Mouse (Mus musculus) G1E (cell line): ENCODE data around the gene Prkca. TPM values are rescaled to one million over a fixed set of nuclear protein-coding genes. Genes with fewer than 3 reads are reported as not detected.

Experiments used
- ATAC-seq: 2 replicates; pipeline ENCODE4 v1.8.0; 2016; ENCODE audit warnings: mild to moderate bottlenecking; ENCODE audit not compliant: insufficient number of reproducible peaks, poor library complexity, low FRiP score, severe bottlenecking; ENCODE audit errors: extremely low read depth
- DNase-seq: peaks from one replicate; pipeline ENCODE4 v3.0.0; 2012; ENCODE audit warnings: low spot score
- H3K27me3 ChIP-seq: 2 replicates; pipeline ENCODE4 v1.6.1; 2012; ENCODE audit warnings: mild to moderate bottlenecking, low read length, inconsistent platforms; ENCODE audit not compliant: insufficient read depth
- H3K36me3 ChIP-seq: replicated peaks from 2 replicates; pipeline ENCODE3; 2012; ENCODE audit warnings: mild to moderate bottlenecking, inconsistent platforms
- H3K4me1 ChIP-seq: 2 replicates; pipeline ENCODE4 v1.6.1; 2012; ENCODE audit warnings: low read depth, low read length, inconsistent platforms, mixed read lengths; ENCODE audit not compliant: insufficient read depth
- H3K4me3 ChIP-seq: 2 replicates; pipeline ENCODE4 v1.5.1; 2012; ENCODE audit warnings: low read depth, mild to moderate bottlenecking, inconsistent platforms, low read length, moderate library complexity, mixed read lengths
- H3K9me3 ChIP-seq: replicated peaks from 2 replicates; pipeline ENCODE4 v1.6.1; 2012; ENCODE audit warnings: inconsistent platforms
- CTCF ChIP-seq: IDR thresholded peaks from 2 replicates; pipeline ENCODE4 v1.5.1; 2012; ENCODE audit warnings: low read depth, low read length, inconsistent platforms, mixed read lengths
- GATA1 ChIP-seq: IDR thresholded peaks from 2 replicates; pipeline ENCODE4 v1.6.1; 2012; ENCODE audit warnings: borderline replicate concordance, low read length, inconsistent platforms, mixed read lengths
- GATA2 ChIP-seq: IDR thresholded peaks from 2 replicates; pipeline ENCODE4 v1.6.1; 2012; ENCODE audit warnings: low read depth, low read length, inconsistent platforms, borderline replicate concordance
- POLR2AphosphoS5 ChIP-seq: IDR thresholded peaks from 2 replicates; pipeline ENCODE4 v1.6.1; 2012; ENCODE audit warnings: low read depth, low read length, inconsistent platforms; ENCODE audit not compliant: insufficient replicate concordance
- TAL1 ChIP-seq: conservative IDR thresholded peaks from 2 replicates; pipeline ENCODE4 v1.6.1; 2012; ENCODE audit warnings: low read depth, low read length, inconsistent platforms, mixed read lengths
- polyA plus RNA-seq: library from polyadenylated mRNA; stranded (reverse); fragments of >175 nt; gene quantifications from 2 replicates; pipeline ENCODE4 v1.2.3, GENCODE M21; 2012
- total RNA-seq, 2 experiments: library from RNA; stranded (forward) in 1 of 2; stranded (reverse) in 1 of 2; fragments of 200-1000 nt in 1 of 2; fragments of >200 nt in 1 of 2; fragmentation: Nextera tagmentation in 1 of 2; gene quantifications; 2 replicates each; pipeline ENCODE4 v1.2.3; 2014 to 2017

The Prkca gene
- total and polyA plus RNA-seq, 3 experiments: 0.11 TPM; not detected in 2

DNA sequence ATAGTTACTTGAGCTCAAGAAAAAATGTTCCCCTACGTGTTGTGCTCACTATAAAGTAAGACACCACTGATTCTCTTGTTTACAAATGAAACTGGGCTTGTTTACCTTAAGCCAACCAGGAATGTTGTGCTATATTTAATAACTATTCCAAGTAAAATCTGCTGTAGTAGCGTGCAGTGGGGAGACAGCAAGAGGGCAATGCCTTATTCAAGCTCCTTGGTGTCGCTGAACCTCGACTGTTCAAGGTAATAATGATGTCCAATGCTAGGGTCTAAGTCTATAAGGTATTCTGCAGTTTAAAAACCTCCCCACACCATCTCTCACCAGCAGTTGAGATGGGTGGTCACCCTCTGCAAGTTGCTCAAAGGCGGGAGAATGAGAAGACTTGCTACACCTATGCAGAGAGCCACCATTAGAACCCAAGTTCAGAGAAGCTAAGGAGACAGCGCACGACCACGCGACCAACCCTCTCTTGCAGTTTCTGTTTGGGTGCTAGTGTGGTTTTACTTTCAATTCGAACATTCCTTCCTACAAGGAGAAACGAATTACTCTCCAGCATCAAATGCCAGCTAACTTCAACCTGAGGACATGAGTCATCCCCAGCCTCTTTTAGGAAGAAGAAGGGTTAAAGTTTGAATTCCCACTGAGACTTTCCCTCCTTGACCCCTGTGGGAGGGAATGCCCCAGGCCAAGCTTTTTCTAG, 129.1 kb downstream of the Prkca start:
- ATAC-seq (no peak), DNase-seq (no peak)
- H3K9me3 ChIP-seq: peaks cover 24% of the 10 kb centered on the region
- H3K4me1 ChIP-seq: no peaks in the 10 kb centered on the region
- TF ChIP-seq CTCF: no peak
- TF ChIP-seq TAL1: no peak
- TF ChIP-seq POLR2AphosphoS5: no peak
- no peak for TF ChIP-seq GATA1
- no peak for TF ChIP-seq GATA2
- H3K4me3 ChIP-seq: no peak overlapping the region
- H3K36me3 ChIP-seq: no peaks in the 10 kb centered on the region
- peaks cover 4% of the 10 kb centered on the region; the same call in 1 of the 2 replicates for H3K27me3 ChIP-seq

DNA sequence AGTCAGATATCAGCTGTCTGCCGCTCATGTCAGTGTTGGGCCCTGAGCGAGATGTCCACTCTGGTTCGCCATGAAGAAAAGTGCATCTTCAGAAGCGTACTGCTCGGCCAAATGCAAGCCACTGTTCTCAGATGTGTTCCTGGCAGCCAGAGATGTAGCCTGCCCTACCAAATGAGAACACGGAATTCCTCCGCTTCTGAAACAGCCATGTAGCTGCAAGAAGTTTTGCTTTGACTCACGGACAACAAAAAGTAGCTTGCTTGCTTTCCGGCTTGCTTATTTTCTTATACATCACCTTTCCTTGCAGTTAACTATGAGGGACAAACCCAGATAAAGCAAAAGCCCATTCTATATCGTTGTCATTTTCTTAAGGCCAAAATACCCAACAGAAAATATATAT, 129.9 kb downstream of the Prkca start:
- no peaks in the 10 kb centered on the region for H3K4me1 ChIP-seq
- DNase-seq: no peak
- H3K36me3 ChIP-seq: no peaks in the 10 kb centered on the region
- peaks cover 27% of the 10 kb centered on the region for H3K9me3 ChIP-seq
- no peak for ATAC-seq
- peaks cover 4% of the 10 kb centered on the region; the same call in 1 of the 2 replicates for H3K27me3 ChIP-seq
- no peak overlapping the region for H3K4me3 ChIP-seq
- TF ChIP-seq CTCF: no peak
- TF ChIP-seq POLR2AphosphoS5: no peak
- TF ChIP-seq GATA2: no peak
- no peak for TF ChIP-seq GATA1
- TF ChIP-seq TAL1: no peak

GRCm38 (mm10) chr11:108212638-108213037, 131.1 kb downstream of the Prkca start:
- DNase-seq (no peak), ATAC-seq (no peak)
- Histone ChIP-seq H3K36me3 (no peaks in the 10 kb centered on the region), H3K9me3 (peaks cover 31% of the 10 kb centered on the region), H3K4me1 (no peaks in the 10 kb centered on the region), H3K27me3 (peaks cover 4% of the 10 kb centered on the region; the same call in 1 of the 2 replicates), H3K4me3 (no peak overlapping the region)
- TF ChIP-seq POLR2AphosphoS5 (no peak), GATA2 (no peak), TAL1 (no peak), CTCF (no peak), GATA1 (no peak)

DNA sequence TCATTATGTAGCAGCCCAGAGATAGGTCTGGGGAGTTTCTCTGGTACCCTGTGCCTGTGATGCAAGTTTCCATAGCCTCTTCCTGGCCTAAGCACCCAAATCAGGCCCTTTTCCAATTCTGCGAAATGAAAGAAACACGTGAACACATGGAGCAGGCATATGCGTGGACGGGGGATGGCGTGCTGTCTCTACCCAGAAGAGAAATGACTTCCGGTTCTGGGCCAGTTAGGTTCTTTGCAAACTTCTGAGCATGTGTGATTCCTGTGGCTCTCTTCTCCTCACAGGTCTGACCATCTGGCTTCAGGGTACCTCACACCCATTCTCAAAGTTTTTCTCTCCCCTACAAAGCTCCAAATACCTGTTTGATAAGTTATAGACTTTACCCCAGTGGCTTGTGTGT, 131.7 kb downstream of the Prkca start:
- no peaks in the 10 kb centered on the region for H3K36me3 ChIP-seq

GRCm38 (mm10) chr11:108210749-108211148, 133.0 kb downstream of the Prkca start:
- H3K9me3 ChIP-seq: peaks cover 28% of the 10 kb centered on the region
- TF ChIP-seq GATA1 (no peak), TAL1 (no peak), CTCF (no peak), GATA2 (no peak), POLR2AphosphoS5 (no peak)
- H3K4me1 ChIP-seq: no peaks in the 10 kb centered on the region
- no peaks in the 10 kb centered on the region for H3K36me3 ChIP-seq
- DNase-seq: no peak
- peaks cover 4% of the 10 kb centered on the region; the same call in 1 of the 2 replicates for H3K27me3 ChIP-seq
- ATAC-seq: no peak
- H3K4me3 ChIP-seq: no peak overlapping the region

More for the DNA sequence above, 131.7 kb downstream of the Prkca start:
- no peaks in the 10 kb centered on the region for H3K4me1 ChIP-seq
- peaks cover 31% of the 10 kb centered on the region for H3K9me3 ChIP-seq
- no peak for DNase-seq
- TF ChIP-seq GATA2: no peak
- no peak for TF ChIP-seq POLR2AphosphoS5
- no peak for TF ChIP-seq TAL1
- TF ChIP-seq GATA1: no peak
- no peak for TF ChIP-seq CTCF
- peaks cover 4% of the 10 kb centered on the region; the same call in 1 of the 2 replicates for H3K27me3 ChIP-seq
- no peak for ATAC-seq
- no peak overlapping the region for H3K4me3 ChIP-seq

DNA sequence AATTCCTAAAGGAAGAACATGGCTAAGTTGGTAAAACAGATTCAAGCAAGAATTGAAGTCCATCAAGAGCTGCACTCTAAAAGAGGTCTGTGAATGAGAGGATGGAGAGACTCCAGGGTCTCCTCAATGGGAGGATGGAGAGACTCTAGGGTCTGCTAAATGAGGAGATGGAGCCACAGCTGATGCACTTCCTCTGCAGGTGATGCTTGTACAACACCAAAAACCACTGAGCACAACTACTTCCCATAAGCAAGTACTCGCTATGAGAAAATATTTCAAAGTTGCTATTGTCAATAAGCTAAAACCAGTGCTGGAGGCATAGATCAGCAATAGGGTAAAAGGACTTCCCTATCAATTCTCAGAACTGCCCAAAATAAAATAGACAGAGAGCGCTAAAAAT, 137.1 kb downstream of the Prkca start:
- H3K36me3 ChIP-seq: no peaks in the 10 kb centered on the region
- DNase-seq (no peak), ATAC-seq (no peak)
- TF ChIP-seq POLR2AphosphoS5 (no peak), GATA2 (no peak), CTCF (no peak), TAL1 (no peak), GATA1 (no peak)
- no peaks in the 10 kb centered on the region for H3K27me3 ChIP-seq
- no peak overlapping the region for H3K4me3 ChIP-seq
- peaks cover 14% of the 10 kb centered on the region for H3K9me3 ChIP-seq
- H3K4me1 ChIP-seq: no peaks in the 10 kb centered on the region

GRCm38 (mm10) chr11:108204895-108205248, 138.9 kb downstream of the Prkca start:
- H3K27me3 ChIP-seq: no peaks in the 10 kb centered on the region; the same call in 1 of the 2 replicates
- H3K4me3 ChIP-seq: no peak overlapping the region
- no peaks in the 10 kb centered on the region for H3K4me1 ChIP-seq
- TF ChIP-seq GATA2 (no peak), GATA1 (no peak), TAL1 (no peak), POLR2AphosphoS5 (no peak), CTCF (no peak)
- peaks cover 16% of the 10 kb centered on the region for H3K9me3 ChIP-seq
- ATAC-seq (no peak), DNase-seq (no peak)
- no peaks in the 10 kb centered on the region for H3K36me3 ChIP-seq
